Mouse (Mus musculus): ENCODE measurements at regions not wholly inside any gene's neighbourhood (a gene's known extent, or its start where the extent isn't known, plus 50 kb on each side); places are given as distances from the start of the nearest gene placed in this dataset.

GRCm38 (mm10) chr2:72541246-72541645, 65.3 kb downstream of the Cdca7 start:
- DNase-seq = peak; percentile 49

DNA sequence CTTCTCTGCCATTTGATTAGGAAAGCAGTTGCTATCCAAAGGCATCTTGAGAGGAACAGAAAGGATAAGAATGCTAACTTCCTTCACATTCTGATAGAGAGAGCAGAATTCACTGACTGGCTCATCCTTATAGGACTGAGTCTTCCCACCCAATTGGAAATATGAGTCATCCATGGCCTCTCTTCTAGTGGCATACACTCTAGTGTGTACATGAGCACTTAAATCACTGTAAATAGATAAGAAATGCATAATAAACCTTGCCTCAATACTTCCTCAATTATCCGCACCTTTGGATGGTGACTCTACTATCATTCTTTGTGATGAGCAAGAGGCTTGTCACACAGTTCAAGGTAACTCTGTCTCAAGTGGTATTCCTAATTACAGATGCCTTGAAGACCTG, 69.5 kb downstream of the Cdca7 start:
- DNase-seq = no peak

DNA sequence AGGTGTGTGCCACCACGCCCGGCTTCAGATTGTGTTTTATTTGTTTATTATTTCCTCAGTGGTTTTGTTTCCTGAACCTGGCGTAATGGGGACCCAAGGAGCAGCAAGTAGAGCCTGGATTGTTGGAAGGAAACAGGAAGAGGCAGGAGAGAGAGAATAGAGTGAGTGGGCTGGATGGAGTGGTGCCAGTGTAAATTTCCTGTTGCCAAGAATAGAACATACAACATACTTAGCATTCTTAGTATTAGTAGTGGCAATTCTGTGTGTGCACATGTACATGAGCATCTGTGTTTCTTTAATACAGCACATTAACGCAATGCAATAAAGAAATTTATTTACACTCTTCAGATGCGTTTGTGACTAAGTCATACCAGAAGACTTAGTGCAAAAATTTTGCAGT, 70.5 kb downstream of the Cdca7 start:
- DNase-seq = no peak

- no peak for DNase-seq
Measured at GRCm38 (mm10) chr2:72546963-72547362, 71.0 kb downstream of the Cdca7 start.

DNA sequence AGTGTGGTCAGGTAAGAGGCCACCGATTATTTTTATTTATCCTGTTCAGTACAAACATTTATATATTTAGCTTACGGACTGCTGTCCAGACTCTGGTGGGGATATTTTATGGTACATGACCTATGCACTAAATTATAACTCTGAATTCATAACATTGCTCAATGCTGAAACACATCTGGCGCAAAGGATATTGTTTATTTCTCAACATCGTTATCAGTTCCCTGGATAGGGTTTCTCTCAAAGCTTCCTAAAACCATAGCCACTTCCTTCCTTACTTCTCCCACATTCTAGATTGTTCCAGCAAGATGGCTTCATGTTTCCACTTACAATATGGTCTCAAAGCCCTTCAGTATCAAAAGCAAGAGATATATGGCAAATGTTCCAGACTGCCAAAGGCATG, 75.3 kb downstream of the Cdca7 start:
- no peak for DNase-seq

- DNase-seq = peak; percentile 9
Measured at GRCm38 (mm10) chr2:72554603-72555002, 78.6 kb downstream of the Cdca7 start.

DNA sequence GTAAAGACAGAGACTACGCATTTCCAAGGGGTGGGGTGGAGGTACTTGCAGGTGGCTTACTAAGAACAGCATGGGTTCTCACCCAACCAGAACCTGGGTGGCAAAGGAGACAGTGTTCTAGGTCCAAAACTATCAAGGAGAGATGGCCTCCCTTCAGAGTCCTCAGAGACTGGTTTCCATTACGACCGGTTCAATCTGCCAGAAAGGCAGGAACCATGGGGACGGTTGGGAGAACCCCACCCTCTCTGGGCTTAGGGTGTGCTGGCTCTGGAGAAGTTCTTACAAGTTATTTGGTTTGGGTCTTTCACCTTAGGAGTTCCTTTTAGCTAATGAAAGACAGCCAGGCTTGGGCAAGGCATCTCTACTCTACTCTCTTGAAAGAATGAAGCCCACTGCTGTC, 79.2 kb downstream of the Cdca7 start:
- no peak for DNase-seq

DNA sequence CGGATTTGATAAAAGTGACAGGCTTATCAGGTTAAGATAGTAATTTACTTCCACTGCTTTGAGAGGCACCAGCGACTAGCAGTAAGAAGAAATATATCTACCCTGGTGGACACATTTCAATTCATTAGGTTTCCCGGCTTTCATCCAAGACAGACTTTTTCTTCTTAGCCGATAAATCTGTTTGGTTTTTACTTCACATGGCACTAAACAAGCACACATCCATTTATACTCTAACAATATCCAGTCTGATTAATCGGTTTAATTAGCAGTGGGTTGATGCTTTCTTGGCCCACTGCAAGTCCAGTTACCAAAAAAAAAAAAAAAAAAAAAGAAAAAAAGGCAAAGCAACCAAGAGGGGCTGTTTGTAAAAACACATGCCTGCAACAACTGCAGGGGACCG, 79.6 kb downstream of the Cdca7 start:
- no peak for DNase-seq

- DNase-seq = no peak
Measured at GRCm38 (mm10) chr2:72556064-72556821, 80.3 kb downstream of the Cdca7 start.

DNA sequence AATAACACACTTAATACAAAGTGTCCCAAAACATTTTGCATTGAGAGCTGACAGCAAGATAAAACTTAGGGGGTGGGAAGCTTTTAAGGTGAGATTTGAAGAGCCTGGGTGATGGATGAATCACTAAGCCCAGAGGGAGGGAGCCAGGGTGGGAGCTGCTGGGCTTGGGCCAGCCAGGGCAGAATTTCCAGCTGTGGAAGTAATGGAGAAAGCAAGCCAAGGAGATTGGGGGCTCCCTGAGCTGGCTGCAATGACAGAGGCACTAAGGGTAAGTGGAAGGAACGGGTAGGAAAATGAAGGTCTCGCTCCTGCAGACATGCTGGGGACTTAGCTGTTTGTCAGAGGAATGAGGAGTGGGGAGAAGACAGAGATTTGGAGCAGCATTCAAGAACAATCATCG, 81.2 kb downstream of the Cdca7 start:
- no peak for DNase-seq

DNA sequence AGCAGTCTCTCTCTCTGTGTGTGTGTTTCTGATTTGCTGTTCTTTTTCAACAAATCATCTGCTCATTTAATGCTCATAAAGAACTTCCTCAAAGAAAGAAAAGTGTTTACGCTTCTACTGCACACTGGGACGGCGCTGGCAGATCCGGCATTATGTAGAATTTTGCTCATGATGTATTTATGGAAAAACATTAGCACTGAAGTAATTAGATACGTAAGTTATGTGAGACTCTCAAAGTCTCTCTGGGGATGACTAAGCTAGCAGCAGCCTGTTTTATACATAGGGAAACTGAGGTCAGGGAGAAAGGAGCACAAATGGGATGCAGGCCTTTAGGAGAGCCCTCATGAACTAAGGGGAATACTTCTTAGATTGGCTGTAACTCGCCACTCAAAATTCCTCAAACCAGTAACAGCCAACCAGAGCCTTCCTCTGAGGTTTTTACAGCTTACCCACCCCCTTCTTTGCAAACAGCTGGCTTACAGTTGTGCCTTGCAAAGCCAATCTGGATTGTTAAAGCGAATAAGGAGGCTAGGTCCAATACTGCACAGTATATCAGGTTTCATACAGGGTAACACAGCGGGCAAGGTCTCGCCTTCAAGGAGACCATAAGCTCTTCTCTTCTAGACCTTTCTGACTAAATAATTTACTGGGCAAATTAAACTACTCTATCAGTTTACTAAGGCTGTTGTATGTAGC, 81.8 kb downstream of the Cdca7 start:
- DNase-seq = no peak

- DNase-seq = no peak
Measured at GRCm38 (mm10) chr2:72561383-72561782, 85.4 kb downstream of the Cdca7 start.

DNA sequence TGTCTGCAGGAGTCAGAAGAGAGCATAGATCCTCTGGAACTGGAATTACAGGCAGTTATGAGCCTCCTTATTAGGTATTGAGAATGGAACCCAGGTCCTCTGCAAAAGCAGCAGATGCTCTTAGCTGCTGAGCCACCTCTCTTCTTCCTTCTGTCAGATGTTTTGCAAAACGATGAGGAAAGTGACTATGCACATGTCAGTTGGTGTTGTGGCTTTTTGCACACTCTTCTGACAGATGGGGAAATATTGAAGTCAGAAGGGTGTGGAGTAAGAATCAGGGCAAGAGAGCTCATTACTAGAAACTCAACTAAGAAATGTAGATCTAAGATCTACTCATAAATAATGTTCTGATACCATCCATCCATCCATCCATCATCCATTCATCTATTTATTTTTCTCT, 102.4 kb downstream of the Cdca7 start:
- no peak for DNase-seq

- DNase-seq = no peak
Measured at GRCm38 (mm10) chr2:72581136-72581535, 105.2 kb downstream of the Cdca7 start.

DNA sequence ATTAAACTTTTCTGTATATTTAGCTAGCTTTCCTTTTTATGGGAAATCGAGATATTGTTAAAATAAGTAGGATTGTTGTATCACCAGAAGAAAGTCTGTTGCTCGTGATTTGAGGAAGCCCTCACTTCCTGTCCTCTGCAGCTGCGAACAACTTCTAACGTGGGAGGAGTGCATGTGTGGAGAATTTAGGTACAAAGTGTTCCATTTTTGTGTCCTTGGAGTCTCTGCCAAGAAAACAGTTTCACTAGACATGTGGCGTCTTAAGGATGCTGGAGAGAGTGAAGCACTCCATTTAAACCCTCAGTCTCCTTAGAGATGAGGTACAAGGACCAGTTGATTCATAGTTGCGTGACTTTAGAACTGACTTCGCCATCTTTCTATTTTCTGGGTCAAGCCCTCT, 112.9 kb downstream of the Cdca7 start:
- DNase-seq = no peak

DNA sequence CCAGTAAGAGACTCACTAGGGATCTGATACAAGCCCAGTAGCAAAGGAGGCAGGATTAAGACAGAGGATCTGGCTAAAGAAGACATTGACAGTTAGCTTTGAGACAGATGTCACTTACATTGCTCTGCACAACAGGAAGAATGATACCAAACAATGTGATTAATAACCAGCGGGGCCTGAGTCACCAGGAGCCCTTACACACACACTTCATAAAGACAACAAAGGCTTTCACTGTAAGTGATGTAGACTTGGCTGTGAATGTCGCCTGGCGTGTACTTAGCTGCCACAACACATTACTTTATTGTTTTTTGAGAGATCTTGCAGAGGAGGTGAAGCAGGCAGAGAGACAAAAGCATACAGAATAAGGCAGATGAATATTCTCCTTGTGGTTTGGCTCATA, 116.1 kb downstream of the Cdca7 start:
- no peak for DNase-seq

- DNase-seq = no peak
Measured at GRCm38 (mm10) chr2:72596994-72597925, 121.3 kb downstream of the Cdca7 start.

- no peak for DNase-seq
Measured at GRCm38 (mm10) chr2:72597941-72598340, 122.0 kb downstream of the Cdca7 start.

DNA sequence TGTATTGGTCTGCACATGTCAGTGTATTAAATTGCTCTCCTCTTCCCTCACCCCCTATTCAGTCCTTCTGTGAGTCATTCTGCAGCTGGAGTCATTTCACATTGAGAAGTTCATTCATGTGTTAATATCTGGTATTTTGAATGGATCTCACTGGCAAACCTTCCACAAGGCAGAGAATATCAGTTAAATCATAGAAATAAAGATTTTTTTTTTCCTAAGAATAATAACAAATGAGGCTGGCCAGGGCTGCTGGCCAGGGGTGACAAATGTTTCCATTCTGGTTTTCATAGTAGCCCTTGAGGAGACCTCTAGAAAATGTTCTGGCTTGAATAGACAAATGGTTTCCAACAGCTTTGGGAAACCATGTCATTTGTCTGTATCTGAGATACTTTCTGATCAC, 124.8 kb downstream of the Cdca7 start:
- DNase-seq = no peak

- no peak for DNase-seq
Measured at GRCm38 (mm10) chr2:72602152-72602551, 126.2 kb downstream of the Cdca7 start.

- no peak for DNase-seq
Measured at GRCm38 (mm10) chr2:72612221-72612620, 136.3 kb downstream of the Cdca7 start.

DNA sequence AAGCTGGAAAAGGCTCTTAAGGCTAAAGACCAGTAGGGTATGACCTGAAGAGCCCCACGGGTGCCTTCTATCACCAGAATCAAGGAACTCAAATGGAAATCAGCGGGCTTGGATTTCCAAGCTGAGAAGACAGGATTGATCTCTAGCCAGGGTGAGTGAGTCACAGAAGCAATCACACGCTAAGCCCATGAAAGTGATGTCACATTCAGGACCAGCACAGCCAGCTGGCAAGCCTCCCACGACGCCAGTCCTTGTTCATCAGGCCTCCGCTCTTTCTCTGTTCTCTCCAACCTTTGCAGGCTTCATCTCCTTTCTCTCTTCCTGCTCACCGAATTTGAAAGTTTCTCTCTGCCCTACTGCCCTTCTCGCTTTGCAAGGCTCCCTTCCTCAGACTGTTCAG, 138.3 kb downstream of the Cdca7 start:
- peak; percentile 81 for DNase-seq

DNA sequence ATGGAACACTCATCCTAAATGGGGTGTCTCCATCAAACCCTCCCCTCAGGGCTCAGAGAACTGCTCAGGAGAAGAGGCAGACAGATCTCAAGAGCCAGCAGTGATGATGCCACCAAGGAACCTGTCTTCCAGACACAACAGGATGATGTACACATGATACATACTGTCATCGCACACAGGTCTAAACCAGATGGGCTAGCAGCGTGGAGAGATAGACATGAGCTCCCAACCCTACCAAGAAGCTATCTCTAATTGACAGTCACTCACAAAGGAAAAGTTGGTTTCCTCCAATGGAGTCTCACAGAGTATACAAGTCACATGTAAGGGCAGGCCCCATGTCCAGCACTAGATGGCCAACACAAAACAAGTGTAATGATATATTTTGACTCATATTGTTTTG, 139.9 kb downstream of the Cdca7 start:
- no peak for DNase-seq

All from adrenal gland, adult 8-10 months (tissue).